Mouse (Mus musculus) gastrocnemius, adult 2 months (tissue): Measurements from ENCODE around the gene Mlec. TPM values are rescaled to one million over a fixed set of nuclear protein-coding genes. Genes with fewer than 3 reads are reported as not detected.

Experiments
- DNase-seq: peaks from one replicate; pipeline ENCODE4 v3.0.0; 2022
- H3K27ac ChIP-seq: fragments of 200-600 bp; 2 replicates; pipeline ENCODE4 v1.8.1; 2022; ENCODE audit warnings: mild to moderate bottlenecking
- H3K4me3 ChIP-seq: fragments of 200-600 bp; 2 replicates; pipeline ENCODE4 v1.8.1; 2022; ENCODE audit warnings: mild to moderate bottlenecking, moderate library complexity
- CTCF ChIP-seq: fragments of 200-600 bp; IDR thresholded peaks from 2 replicates; pipeline ENCODE4 v1.8.1; 2022; ENCODE audit warnings: antibody characterized with exemption, mild to moderate bottlenecking, moderate library complexity
- intact Hi-C: fragments of 180-260 bp; cut with DNase I; formaldehyde crosslinking; loops from one replicate; pipeline ENCODE4 v1.15.1; 2025
- long read RNA-seq, 2 experiments: library from polyadenylated mRNA; stranded (forward); transcript quantifications; one replicate each; pipeline ENCODE4 v2.0.0; 2021
- total RNA-seq, 2 experiments: library from RNA; stranded (reverse); gene quantifications; 2 replicates each; pipeline ENCODE4 v1.2.3; 2021

Gene Mlec
- total RNA-seq: 100 to 1,000 TPM; 138 to 200 TPM
- long read RNA-seq, experiment 1, full-length matches to known transcripts: 106 of 156 reads
- long read RNA-seq, experiment 1, partial matches to known transcripts: 2 of 156 reads
- long read RNA-seq, experiment 1, other reads (novel, unspliced or antisense): 48 of 156 reads
- long read RNA-seq, experiment 2, full-length matches to known transcripts: 119 of 183 reads
- long read RNA-seq, experiment 2, partial matches to known transcripts: 6 of 183 reads
- long read RNA-seq, experiment 2, other reads (novel, unspliced or antisense): 58 of 183 reads

DNA sequence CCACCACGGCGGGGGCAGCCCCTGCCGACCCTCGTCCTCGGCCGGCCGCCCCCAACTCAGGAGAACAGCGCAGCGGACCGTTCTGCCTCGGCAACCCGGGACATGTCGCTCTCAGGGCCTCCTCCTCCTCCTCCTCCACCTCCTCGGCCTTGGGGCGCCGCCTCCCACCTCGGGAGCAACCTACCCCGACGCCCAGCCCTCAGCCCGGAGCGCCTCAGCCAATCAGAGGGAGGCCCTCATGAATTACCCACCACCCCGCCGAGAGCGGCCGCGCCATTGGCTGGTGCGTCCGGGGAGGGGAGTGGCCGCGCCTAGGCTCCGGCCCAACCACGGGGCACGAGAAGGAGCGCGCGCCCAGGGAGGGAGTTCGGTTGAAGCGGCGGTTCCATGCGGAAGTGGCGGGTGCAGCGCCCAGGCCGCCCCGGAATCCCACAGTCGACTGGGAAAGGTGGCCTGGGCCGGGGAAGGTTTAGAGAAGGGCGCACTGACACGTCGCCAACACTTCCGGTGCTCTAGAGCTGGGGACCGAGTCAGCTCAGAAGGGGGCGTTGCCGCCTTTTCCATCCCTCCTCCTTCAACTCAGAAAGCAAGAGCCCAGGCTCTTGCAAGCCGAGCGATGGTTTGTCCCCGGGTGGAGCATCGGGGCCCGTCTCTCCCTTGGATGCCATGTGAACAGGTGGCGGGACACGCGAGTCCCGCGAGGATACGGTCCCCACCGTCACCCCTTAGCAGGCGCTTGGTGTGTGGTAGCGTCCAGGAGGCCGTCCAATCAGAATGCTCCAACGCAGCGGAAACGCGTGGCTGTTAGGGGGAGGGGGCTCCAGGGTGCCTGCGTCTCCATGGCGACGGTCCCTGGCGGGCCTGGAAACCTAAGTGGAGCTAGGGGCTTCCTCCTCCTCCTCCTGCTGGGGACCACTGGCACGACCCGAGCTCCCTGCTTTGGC is at the start of gene Mlec:
Mlec (minus strand) TSS at position 140 of the 944 bp plus-strand sequence.
- peak within 1 kb of the TSS; percentile 98 for H3K27ac ChIP-seq
- intact Hi-C loops: no loop called here
- TF ChIP-seq CTCF: 0 out of 2 replicates have a peak, but pooled peaks have one; percentile 0
- peak within 1 kb of the TSS; percentile 95 for H3K4me3 ChIP-seq
- peak; percentile 99 for DNase-seq

DNA sequence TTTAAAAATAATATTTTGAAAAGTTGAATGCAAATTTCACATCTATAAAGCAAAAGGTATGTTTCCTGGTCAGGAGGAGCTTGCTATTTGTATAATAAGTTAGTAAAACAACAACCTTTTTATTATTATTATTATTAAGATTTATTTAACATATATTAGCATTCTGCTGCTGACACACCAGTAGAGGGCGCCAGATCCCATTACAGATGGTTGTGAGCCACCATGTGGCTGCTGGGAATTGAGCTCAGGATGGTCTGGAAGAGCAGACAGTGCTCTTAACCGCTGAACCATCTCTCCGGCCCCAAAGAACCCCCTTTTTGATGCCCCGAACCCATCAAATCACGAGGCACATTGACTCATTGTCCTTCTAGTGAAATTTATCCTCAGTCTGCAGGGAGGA is 49.3 kb upstream of the Mlec start:
- peak; percentile 29; the same call in 1 of the 2 replicates for TF ChIP-seq CTCF
- Histone ChIP-seq H3K27ac (no peak overlapping the region), H3K4me3 (no peak overlapping the region)
- no peak for DNase-seq
- intact Hi-C loops: no loop called here

DNA sequence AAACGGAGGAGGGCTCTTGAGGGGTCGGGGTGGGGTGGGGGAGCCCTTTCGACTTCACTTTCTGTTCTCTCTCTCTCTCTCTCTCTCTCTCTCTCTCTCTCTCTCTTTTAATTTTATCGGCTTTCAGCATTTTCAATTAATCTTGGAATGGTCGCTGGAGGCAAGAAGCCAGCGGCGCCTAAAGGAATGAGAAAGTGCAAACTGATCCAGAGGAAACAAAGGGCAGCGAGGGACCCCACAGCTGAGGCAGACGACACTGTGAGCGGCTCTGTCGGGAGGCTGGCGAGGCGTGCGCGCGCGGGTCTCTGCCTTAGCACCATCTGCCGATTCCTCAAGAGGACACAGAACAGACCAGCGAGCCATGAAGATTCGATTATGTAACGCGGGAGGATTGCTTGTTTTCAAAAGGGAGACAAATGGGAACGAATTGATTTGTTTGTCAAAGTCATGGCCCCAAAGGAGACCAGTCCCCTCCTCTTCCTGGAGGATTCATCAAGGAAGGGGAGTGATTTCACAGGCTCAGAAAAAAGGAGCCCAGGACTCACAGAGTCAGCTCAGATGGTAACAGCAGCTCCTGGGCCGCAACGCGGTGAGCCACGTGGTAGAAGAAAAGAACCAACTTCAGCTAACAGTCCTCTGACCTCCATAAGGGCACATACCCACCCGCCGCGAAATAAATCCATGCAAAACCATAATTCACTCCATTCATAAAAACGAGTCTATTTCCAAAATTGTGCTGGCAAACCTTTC is 46.8 kb upstream of the Mlec start:
- peak; percentile 63 for DNase-seq
- Histone ChIP-seq H3K4me3 (peak overlapping the region; percentile 68), H3K27ac (peak overlapping the region; percentile 79)
- no peak for TF ChIP-seq CTCF
- intact Hi-C loops: no loop called here

DNA sequence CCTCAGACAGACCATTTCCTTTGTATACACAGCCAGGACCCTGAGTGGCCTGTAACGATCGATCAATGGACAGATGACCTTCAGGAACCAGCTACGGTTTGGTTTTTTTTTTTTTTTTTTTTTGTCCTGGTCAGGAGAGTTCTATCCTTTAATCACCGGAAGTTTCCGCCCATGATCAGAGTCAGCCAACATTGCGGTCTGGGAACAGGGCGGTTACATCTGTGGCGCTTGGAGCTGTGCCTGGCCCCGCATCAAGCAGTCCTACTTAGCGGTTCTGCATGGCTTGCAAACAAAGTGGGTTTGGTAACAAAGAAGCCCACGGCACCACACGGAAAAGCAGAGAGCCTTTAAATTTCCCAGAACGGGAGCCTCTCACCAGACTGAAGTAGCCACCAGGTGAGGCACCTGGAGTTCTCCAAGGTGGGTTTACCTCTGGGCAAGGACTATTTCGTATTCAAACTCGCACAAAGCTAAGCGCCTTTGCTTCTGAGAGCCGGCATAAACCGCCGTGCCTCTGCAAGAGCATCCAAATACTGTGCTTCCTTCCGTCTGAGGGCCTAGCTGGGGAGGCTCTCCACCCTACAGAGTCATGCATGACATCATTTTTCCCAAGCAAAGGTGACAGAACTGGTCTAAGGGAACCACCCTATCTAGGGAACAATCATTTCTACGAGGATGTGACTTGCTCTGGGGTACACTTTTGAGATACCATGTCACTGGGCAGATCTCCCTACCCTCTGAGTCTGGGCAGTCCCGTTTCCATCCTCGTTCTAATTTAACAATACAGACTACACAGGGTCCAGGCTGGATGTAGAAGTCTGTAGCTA is 46.0 kb upstream of the Mlec start:
- TF ChIP-seq CTCF: no peak
- Histone ChIP-seq H3K27ac (peak overlapping the region; percentile 79), H3K4me3 (peak overlapping the region; percentile 68)
- peak; percentile 58 for DNase-seq
- intact Hi-C loops: no loop called here

DNA sequence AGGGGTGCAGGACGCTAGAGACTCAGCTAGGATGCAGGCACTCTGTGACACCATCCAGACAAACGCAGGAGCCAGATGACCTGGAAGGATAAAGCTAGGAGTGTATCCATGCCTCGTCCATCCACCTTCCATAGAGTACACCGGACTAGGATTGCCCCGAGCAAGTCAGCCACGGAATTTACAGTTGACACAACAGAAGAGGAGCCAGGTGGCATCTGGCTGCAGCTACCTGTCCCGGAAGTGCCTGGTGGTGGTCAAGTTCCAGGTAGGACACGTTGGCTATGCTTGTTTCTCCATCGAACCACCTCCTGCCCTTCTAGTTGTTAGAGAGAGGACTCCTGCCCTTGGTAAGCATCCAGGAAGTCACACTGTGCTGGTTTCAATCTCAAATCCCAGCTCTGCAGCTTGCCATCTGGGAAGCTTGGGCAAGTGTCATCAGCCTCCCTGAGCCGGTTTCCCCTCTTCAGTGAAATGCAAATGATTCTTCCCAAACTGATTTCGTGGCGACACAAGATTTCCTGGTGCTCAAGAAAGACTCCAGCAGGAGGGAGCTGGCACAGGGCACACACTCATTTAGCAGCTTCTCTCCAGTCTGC is 36.7 kb upstream of the Mlec start:
- no peak for TF ChIP-seq CTCF
- Histone ChIP-seq H3K27ac (no peak overlapping the region), H3K4me3 (peak overlapping the region; percentile 75)
- DNase-seq: no peak
- intact Hi-C loops: no loop called here

DNA sequence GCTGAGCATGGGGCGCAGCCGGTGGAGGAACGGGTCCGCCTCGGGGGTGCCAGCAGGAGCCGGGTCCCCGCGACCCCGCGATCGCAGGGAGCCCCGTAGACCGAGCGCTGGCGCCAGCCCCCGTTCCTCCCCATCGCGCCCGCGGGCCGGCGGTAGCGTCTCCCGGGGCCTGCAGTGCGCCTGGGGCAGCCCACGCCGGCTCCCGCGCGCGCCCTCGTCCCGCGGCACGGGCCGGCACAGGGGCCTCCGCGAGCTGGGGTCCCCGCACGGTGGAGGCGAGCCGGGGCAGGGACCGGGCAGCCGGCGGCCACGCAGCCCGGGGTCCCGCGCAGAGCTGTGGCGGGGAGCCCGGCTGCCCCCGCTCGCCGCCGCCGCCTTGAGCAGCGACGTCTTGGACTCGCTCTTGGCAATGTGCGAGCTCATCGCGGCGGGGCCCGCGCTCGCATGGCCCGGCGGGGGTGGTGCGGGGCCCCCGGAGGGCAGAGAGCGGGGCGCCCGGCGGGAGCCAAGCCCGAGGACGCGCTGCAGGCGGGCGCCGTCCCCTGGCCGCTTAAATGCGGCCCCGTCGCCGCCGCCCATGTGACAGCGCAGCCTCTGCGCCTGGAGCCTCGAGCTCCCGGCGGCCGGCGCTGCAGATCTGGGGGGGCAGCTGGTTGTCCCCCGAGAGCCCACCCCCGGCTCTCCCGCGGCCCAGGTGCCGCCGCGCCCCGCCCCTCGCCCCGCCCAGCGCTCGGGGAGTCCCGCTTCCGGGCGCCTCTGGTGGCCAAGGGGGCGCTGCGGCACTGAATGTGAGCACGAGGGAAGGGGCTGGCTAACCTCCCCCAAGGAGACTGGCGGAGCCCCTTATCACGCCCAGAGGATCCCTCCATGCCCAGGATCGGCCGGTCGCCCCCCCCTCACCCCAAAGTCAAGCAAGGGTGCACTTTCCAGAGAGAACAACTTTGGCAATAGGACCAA is 36.0 kb upstream of the Mlec start, which contains the start of gene Cabp1:
Cabp1 (minus strand) TSS at position 713 of the 957 bp plus-strand sequence.
- TF ChIP-seq CTCF: peak; percentile 49
- intact Hi-C loops: no loop called here
- no peak within 1 kb of the TSS for H3K27ac ChIP-seq
- H3K4me3 ChIP-seq: peak within 1 kb of the TSS; percentile 75
- DNase-seq: peak; percentile 66

DNA sequence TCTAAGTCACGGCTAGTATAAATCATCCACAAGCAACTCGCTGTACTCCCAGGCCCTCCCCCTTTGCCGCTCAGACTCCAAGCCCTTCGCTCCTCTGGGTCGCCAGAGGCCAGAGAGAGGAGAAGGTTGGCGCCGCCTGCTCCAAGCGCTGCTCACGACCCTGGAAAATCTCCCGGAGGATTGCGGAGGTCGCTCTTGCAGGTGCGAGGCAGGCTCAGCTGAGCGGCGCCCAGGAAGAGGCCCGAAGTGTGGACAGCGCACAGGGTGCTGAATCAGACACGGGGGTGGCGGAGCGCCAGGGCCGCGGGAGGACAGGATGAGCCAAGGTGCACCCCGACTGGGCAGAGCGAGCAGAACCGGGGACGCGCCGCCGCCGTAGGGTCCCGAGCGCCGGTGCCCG is 35.2 kb upstream of the Mlec start:
- H3K4me3 ChIP-seq: peak overlapping the region; percentile 75
- H3K27ac ChIP-seq: no peak overlapping the region
- TF ChIP-seq CTCF: no peak
- intact Hi-C loops: no loop called here
- DNase-seq: peak; percentile 87

- Histone ChIP-seq H3K4me3 (peak overlapping the region; percentile 75), H3K27ac (no peak overlapping the region)
- intact Hi-C loops: no loop called here
- DNase-seq: no peak
- TF ChIP-seq CTCF: no peak
Observed at GRCm38 (mm10) chr5:115192828-115193195, 34.8 kb upstream of the Mlec start.

- Histone ChIP-seq H3K27ac (no peak overlapping the region), H3K4me3 (no peak overlapping the region)
- no peak for DNase-seq
- intact Hi-C loops: no loop called here
- no peak for TF ChIP-seq CTCF
Observed at GRCm38 (mm10) chr5:115191880-115192827, 34.2 kb upstream of the Mlec start.
